In genomic region chr15:83483482-83483881, GRCm38 (mm10) we compare ENCODE assay signal across 9 mouse cellular contexts. TPM values are rescaled to one million over a fixed set of nuclear protein-coding genes. Genes with fewer than 3 reads are reported as not detected.
DNase-seq lines count a peak whose midpoint lies in the region; ATAC-seq and TF ChIP-seq lines count a peak whose summit lies in the region.
"Had no signal": no experiment of that assay in that cellular context is flagged by ENCODE, and none has a peak within 500 bp of the region (broad histone marks: within the 10 kb centered on the region; RNA-seq: fewer than 3 reads in every experiment).

No protein-coding gene starts in this region.

- H3K9me3 ChIP-seq in kidney, embryonic 16.5 days (ENCODE audit: low read length): no peaks in the 10 kb centered on the region
- H3K9me3 ChIP-seq in G1E (replicated peaks): no peaks in the 10 kb centered on the region
- H3K9me3 ChIP-seq: embryonic facial prominence, embryonic 15.5 days had no signal

- no peak overlapping the region for H3K4me3 ChIP-seq in kidney, adult 2 months (ENCODE audit: insufficient read depth, low read depth, low read length)
- H3K4me3 ChIP-seq in kidney, embryonic 16.5 days (ENCODE audit: low read length): no peak overlapping the region
- H3K4me3 ChIP-seq in G1E (ENCODE audit: low read depth, low read length): no peak overlapping the region
- H3K4me3 ChIP-seq in cerebellum, adult 2 months (replicated peaks; ENCODE audit: insufficient read depth, low read depth, low read length): no peak overlapping the region
- H3K4me3 ChIP-seq: embryonic facial prominence, embryonic 15.5 days had no signal

- no peak for TF ChIP-seq POLR2A in kidney, adult 2 months (IDR thresholded peaks at IDR 0.05; ENCODE audit: low read depth, low read length)
- TF ChIP-seq POLR2A in cerebellum, adult 2 months (IDR thresholded peaks at IDR 0.05; ENCODE audit: borderline replicate concordance, insufficient read depth, low read length): no peak

- H3K36me3 ChIP-seq in kidney, adult 2 months (ENCODE audit: control insufficient read depth, insufficient read depth, low read length): no peaks in the 10 kb centered on the region
- H3K36me3 ChIP-seq in kidney, embryonic 16.5 days (ENCODE audit: insufficient read depth, low read length): peaks cover 7% of the 10 kb centered on the region; the same call in 1 of the 2 replicates
- peaks cover 18% of the 10 kb centered on the region for H3K36me3 ChIP-seq in G1E (replicated peaks)

- no peaks in the 10 kb centered on the region for H3K4me1 ChIP-seq in kidney, adult 2 months (ENCODE audit: control insufficient read depth, insufficient read depth, low read length)
- no peaks in the 10 kb centered on the region for H3K4me1 ChIP-seq in kidney, embryonic 16.5 days (ENCODE audit: insufficient read depth, low read length)
- H3K4me1 ChIP-seq in G1E (ENCODE audit: insufficient read depth, low read depth, low read length): peaks cover 25% of the 10 kb centered on the region
- H3K4me1 ChIP-seq in cerebellum, adult 2 months (ENCODE audit: control insufficient read depth, insufficient read depth, low read length): no peaks in the 10 kb centered on the region
- H3K4me1 ChIP-seq: embryonic facial prominence, embryonic 15.5 days had no signal

- H3K27ac ChIP-seq in kidney, adult 2 months (ENCODE audit: insufficient read depth, low read depth, low read length): no peak overlapping the region
- H3K27ac ChIP-seq in kidney, embryonic 16.5 days (ENCODE audit: low read length): no peak overlapping the region
- H3K27ac ChIP-seq in cerebellum, adult 2 months (ENCODE audit: insufficient read depth, low read length): no peak overlapping the region
- H3K27ac ChIP-seq: embryonic facial prominence, embryonic 15.5 days had no signal

- ATAC-seq in kidney, embryonic 16.5 days (ENCODE audit: low FRiP score, low TSS enrichment): no peak
- peak; percentile 57; the same call in 1 of the 2 replicates for ATAC-seq in G1E (ENCODE audit: extremely low read depth, insufficient number of reproducible peaks, low FRiP score, poor library complexity, severe bottlenecking)
- ATAC-seq in erythroblast, adult 5-6 weeks (replicated peaks; ENCODE audit: low FRiP score, poor library complexity, severe bottlenecking): peak; percentile 86
- ATAC-seq in neutrophil, adult 5-6 weeks (ENCODE audit: extremely low read depth, insufficient number of reproducible peaks, low FRiP score, poor library complexity, severe bottlenecking): peak; percentile 65

- H3K27me3 ChIP-seq in kidney, adult 2 months (replicated peaks; ENCODE audit: control insufficient read depth, insufficient read depth, low read length): no peaks in the 10 kb centered on the region
- no peaks in the 10 kb centered on the region for H3K27me3 ChIP-seq in kidney, embryonic 16.5 days (ENCODE audit: insufficient read depth, low read length)
- H3K27me3 ChIP-seq in G1E (ENCODE audit: insufficient read depth, low read length): peaks cover 5% of the 10 kb centered on the region; the same call in 1 of the 2 replicates
- no peaks in the 10 kb centered on the region for H3K27me3 ChIP-seq in cerebellum, adult 2 months (ENCODE audit: control insufficient read depth, insufficient read depth, low read length)
- H3K27me3 ChIP-seq: embryonic facial prominence, embryonic 15.5 days had no signal

- no peak overlapping the region for H3K9ac ChIP-seq in kidney, embryonic 16.5 days (replicated peaks; ENCODE audit: low read length)
- H3K9ac ChIP-seq: embryonic facial prominence, embryonic 15.5 days had no signal

- peak; percentile 48 for DNase-seq in kidney, adult 2 months
- DNase-seq in G1E (ENCODE audit: low spot score): peak; percentile 38
- no peak for DNase-seq in layer of hippocampus, postnatal 25 days (ENCODE audit: extremely low spot score in 1 of 2, low spot score in 1 of 2)
- DNase-seq in gastrocnemius, postnatal 10 days: no peak
- no peak for DNase-seq in cerebellum, adult 2 months

- no peak overlapping the region for H3K4me2 ChIP-seq in kidney, embryonic 16.5 days (replicated peaks; ENCODE audit: low read depth, low read length)
- H3K4me2 ChIP-seq: embryonic facial prominence, embryonic 15.5 days had no signal

- 53% methylated on average over 2 of the region's 2 CpGs for WGBS in kidney, adult 2 months
- WGBS in kidney, embryonic 16.5 days: 61% methylated on average over 2 of the region's 2 CpGs
- WGBS in cerebellum, adult 2 months: 57% methylated on average over 2 of the region's 2 CpGs

- TF ChIP-seq CTCF in kidney, adult 2 months (conservative IDR thresholded peaks at IDR 0.05; ENCODE audit: insufficient read depth, insufficient read length, low read depth, low read length): peak; percentile 60
- TF ChIP-seq CTCF in G1E (IDR thresholded peaks at IDR 0.05; ENCODE audit: low read depth, low read length): 0 out of 2 replicates have a peak, but pooled peaks have one; percentile 26
- TF ChIP-seq CTCF in cerebellum, adult 2 months (IDR thresholded peaks at IDR 0.05; ENCODE audit: borderline replicate concordance, insufficient read depth, low read depth, low read length): no peak; the same call in 1 of the 2 replicates

RNA-seq across cellular contexts. Expression of gene Pacsin2, which starts 19.1 kb away (rescaled TPM):
- 116 and 126 TPM in 2 replicates for polyA plus RNA-seq in kidney, adult 2 months (2012; rRNA removed)
- 85.4 and 92.0 TPM in 2 replicates for polyA plus RNA-seq in kidney, embryonic 16.5 days (2015; fragmentation: Nextera tagmentation; extraction: Ambion mirVana)
- 34.5 and 36.0 TPM in 2 replicates for total RNA-seq in G1E (2014; fragmentation: Nextera tagmentation)
- total RNA-seq in G1E (2017): 41.6 and 45.2 TPM in 2 replicates
- 60.5 and 61.0 TPM in 2 replicates for polyA plus RNA-seq in G1E (2012)
- total RNA-seq in erythroblast, adult 5-6 weeks (2015; ENCODE audit: low replicate concordance): 102 and 137 TPM in 2 replicates
- total RNA-seq in erythroblast, adult 5-6 weeks (2017; ENCODE audit: low replicate concordance): 285 and 310 TPM in 2 replicates
- total RNA-seq in neutrophil, adult 5-6 weeks (2017): 66.8 TPM in 2 replicates
- total RNA-seq in layer of hippocampus, postnatal 25 days (2021): 10 to 100 TPM; 69.7 to 75.6 TPM
- 10 to 100 TPM; 42.8 to 44.4 TPM for total RNA-seq in gastrocnemius, postnatal 10 days (2021)
- polyA plus RNA-seq in cerebellum, adult 2 months (2012; rRNA removed): 84.7 and 94.9 TPM in 2 replicates

RNA-seq across cellular contexts. Expression of gene Ttll1, which starts 27.2 kb away (rescaled TPM):
- polyA plus RNA-seq in kidney, adult 2 months (2012; rRNA removed): 10.3 and 11.1 TPM in 2 replicates
- polyA plus RNA-seq in kidney, embryonic 16.5 days (2015; fragmentation: Nextera tagmentation; extraction: Ambion mirVana): 27.3 and 28.2 TPM in 2 replicates
- 12.3 and 15.7 TPM in 2 replicates for total RNA-seq in G1E (2014; fragmentation: Nextera tagmentation)
- total RNA-seq in G1E (2017): 5.6 and 6.5 TPM in 2 replicates
- polyA plus RNA-seq in G1E (2012): 2.0 and 2.3 TPM in 2 replicates
- 8.4 and 8.5 TPM in 2 replicates for total RNA-seq in erythroblast, adult 5-6 weeks (2015; ENCODE audit: low replicate concordance)
- total RNA-seq in erythroblast, adult 5-6 weeks (2017; ENCODE audit: low replicate concordance): 1.8 and 8.3 TPM in 2 replicates
- total RNA-seq in neutrophil, adult 5-6 weeks (2017): 5.4 and 6.1 TPM in 2 replicates
- total RNA-seq in layer of hippocampus, postnatal 25 days (2021): 10 to 100 TPM; 38.1 to 39.1 TPM
- total RNA-seq in gastrocnemius, postnatal 10 days (2021): 1 to 10 TPM; 5.2 to 6.3 TPM
- polyA plus RNA-seq in cerebellum, adult 2 months (2012; rRNA removed): 33.9 and 36.8 TPM in 2 replicates

RNA-seq across cellular contexts. Expression of gene Bik, which starts 43.2 kb away (rescaled TPM):
- polyA plus RNA-seq in kidney, adult 2 months (2012; rRNA removed): 18.9 and 20.8 TPM in 2 replicates
- 11.7 and 11.9 TPM in 2 replicates for polyA plus RNA-seq in kidney, embryonic 16.5 days (2015; fragmentation: Nextera tagmentation; extraction: Ambion mirVana)
- total RNA-seq in G1E (2014; fragmentation: Nextera tagmentation) (not detected in 2 replicates), G1E (2017) (not detected in 2 replicates)
- not detected in 2 replicates for polyA plus RNA-seq in G1E (2012)
- not detected in 2 replicates for total RNA-seq in erythroblast, adult 5-6 weeks (2015; ENCODE audit: low replicate concordance)
- 0.84 TPM in 1 of 2 replicates, not detected in the other for total RNA-seq in erythroblast, adult 5-6 weeks (2017; ENCODE audit: low replicate concordance)
- total RNA-seq in neutrophil, adult 5-6 weeks (2017): 0.47 TPM in 1 of 2 replicates, not detected in the other
- not detected for total RNA-seq in layer of hippocampus, postnatal 25 days (2021)
- 1 to 10 TPM; 2.0 to 3.3 TPM for total RNA-seq in gastrocnemius, postnatal 10 days (2021)
- 0.31 and 0.84 TPM in 2 replicates for polyA plus RNA-seq in cerebellum, adult 2 months (2012; rRNA removed)

Comparison
In these comparisons a context has a peak if more than half of its experiments do, and no peak if none do; other contexts are left out.
1. DNase-seq: peak in kidney, adult 2 months (single experiment) and G1E (single experiment); none in layer of hippocampus, postnatal 25 days (0 of 2), gastrocnemius, postnatal 10 days (single experiment) and cerebellum, adult 2 months (0 of 2).